Mouse (Mus musculus): ENCODE results near the gene Gm21969. TPM values are rescaled to one million over a fixed set of nuclear protein-coding genes. Genes with fewer than 3 reads are reported as not detected.

Gm21969 gene
- polyA plus RNA-seq, 1 experiment, result not detected

GRCm38 (mm10) chr4:139624706-139625105 lies 21.7 kb downstream of the Gm21969 start:
- no peaks in the 10 kb centered on the region; the same call in 1 of the 2 replicates for H3K4me1 ChIP-seq (ENCODE audit: control insufficient read depth, insufficient read depth, low read length)
- peak overlapping the region; percentile 15 for H3K4me3 ChIP-seq (replicated peaks; ENCODE audit: control insufficient read depth, low read depth, low read length)
- H3K27ac ChIP-seq (ENCODE audit: control insufficient read depth, insufficient read depth, low read depth, low read length, poor library complexity), result no peak overlapping the region
- TF ChIP-seq CTCF (IDR thresholded peaks at IDR 0.05; ENCODE audit: control insufficient read depth, insufficient read depth, low read length) (no peak), POLR2A (IDR thresholded peaks at IDR 0.05; ENCODE audit: borderline replicate concordance, control insufficient read depth, low read depth, low read length) (no peak)
- 29% methylated on average over 10 of the region's 10 CpGs for WGBS

GRCm38 (mm10) chr4:139627361-139627760 lies 24.4 kb downstream of the Gm21969 start:
- H3K4me3 ChIP-seq (replicated peaks; ENCODE audit: control insufficient read depth, low read depth, low read length), result no peak overlapping the region
- no peak overlapping the region for H3K27ac ChIP-seq (ENCODE audit: control insufficient read depth, insufficient read depth, low read depth, low read length, poor library complexity)
- H3K4me1 ChIP-seq (ENCODE audit: control insufficient read depth, insufficient read depth, low read length), result no peaks in the 10 kb centered on the region; the same call in 1 of the 2 replicates
- TF ChIP-seq CTCF (IDR thresholded peaks at IDR 0.05; ENCODE audit: control insufficient read depth, insufficient read depth, low read length), result no peak
- TF ChIP-seq POLR2A (IDR thresholded peaks at IDR 0.05; ENCODE audit: borderline replicate concordance, control insufficient read depth, low read depth, low read length), result no peak
- 85% methylated on average over 11 of the region's 11 CpGs for WGBS

GRCm38 (mm10) chr4:139630171-139630570 lies 27.2 kb downstream of the Gm21969 start:
- TF ChIP-seq CTCF (IDR thresholded peaks at IDR 0.05; ENCODE audit: control insufficient read depth, insufficient read depth, low read length) (no peak), POLR2A (IDR thresholded peaks at IDR 0.05; ENCODE audit: borderline replicate concordance, control insufficient read depth, low read depth, low read length) (no peak)
- Histone ChIP-seq H3K4me3 (replicated peaks; ENCODE audit: control insufficient read depth, low read depth, low read length) (no peak overlapping the region), H3K27ac (ENCODE audit: control insufficient read depth, insufficient read depth, low read depth, low read length, poor library complexity) (no peak overlapping the region), H3K4me1 (ENCODE audit: control insufficient read depth, insufficient read depth, low read length) (no peaks in the 10 kb centered on the region; the same call in 1 of the 2 replicates)
- 75% methylated on average over 10 of the region's 10 CpGs for WGBS

- no peaks in the 10 kb centered on the region; the same call in 1 of the 2 replicates for H3K4me1 ChIP-seq (ENCODE audit: control insufficient read depth, insufficient read depth, low read length)
Measured at GRCm38 (mm10) chr4:139631141-139631540, 28.2 kb downstream of the Gm21969 start.

GRCm38 (mm10) chr4:139631569-139632253 lies 28.7 kb downstream of the Gm21969 start:
- no peak overlapping the region for H3K27ac ChIP-seq (ENCODE audit: control insufficient read depth, insufficient read depth, low read depth, low read length, poor library complexity)
- TF ChIP-seq POLR2A (IDR thresholded peaks at IDR 0.05; ENCODE audit: borderline replicate concordance, control insufficient read depth, low read depth, low read length) (no peak), CTCF (IDR thresholded peaks at IDR 0.05; ENCODE audit: control insufficient read depth, insufficient read depth, low read length) (no peak)
- 88% methylated on average over 7 of the region's 7 CpGs for WGBS
- no peaks in the 10 kb centered on the region; the same call in 1 of the 2 replicates for H3K4me1 ChIP-seq (ENCODE audit: control insufficient read depth, insufficient read depth, low read length)
- no peak overlapping the region for H3K4me3 ChIP-seq (replicated peaks; ENCODE audit: control insufficient read depth, low read depth, low read length)

More at GRCm38 (mm10) chr4:139631141-139631540, 28.2 kb downstream of the Gm21969 start:
- H3K27ac ChIP-seq (ENCODE audit: control insufficient read depth, insufficient read depth, low read depth, low read length, poor library complexity), result no peak overlapping the region
- 65% methylated on average over 5 of the region's 5 CpGs for WGBS
- H3K4me3 ChIP-seq (replicated peaks; ENCODE audit: control insufficient read depth, low read depth, low read length), result no peak overlapping the region
- TF ChIP-seq CTCF (IDR thresholded peaks at IDR 0.05; ENCODE audit: control insufficient read depth, insufficient read depth, low read length), result no peak
- no peak for TF ChIP-seq POLR2A (IDR thresholded peaks at IDR 0.05; ENCODE audit: borderline replicate concordance, control insufficient read depth, low read depth, low read length)

GRCm38 (mm10) chr4:139632254-139632580 lies 29.2 kb downstream of the Gm21969 start:
- Histone ChIP-seq H3K4me1 (ENCODE audit: control insufficient read depth, insufficient read depth, low read length) (no peaks in the 10 kb centered on the region; the same call in 1 of the 2 replicates), H3K27ac (ENCODE audit: control insufficient read depth, insufficient read depth, low read depth, low read length, poor library complexity) (no peak overlapping the region), H3K4me3 (replicated peaks; ENCODE audit: control insufficient read depth, low read depth, low read length) (no peak overlapping the region)
- 75% methylated on average over 10 of the region's 10 CpGs for WGBS
- TF ChIP-seq POLR2A (IDR thresholded peaks at IDR 0.05; ENCODE audit: borderline replicate concordance, control insufficient read depth, low read depth, low read length) (no peak), CTCF (IDR thresholded peaks at IDR 0.05; ENCODE audit: control insufficient read depth, insufficient read depth, low read length) (no peak)

- TF ChIP-seq CTCF (IDR thresholded peaks at IDR 0.05; ENCODE audit: control insufficient read depth, insufficient read depth, low read length), result peak; percentile 99
- TF ChIP-seq POLR2A (IDR thresholded peaks at IDR 0.05; ENCODE audit: borderline replicate concordance, control insufficient read depth, low read depth, low read length), result no peak
- Histone ChIP-seq H3K27ac (ENCODE audit: control insufficient read depth, insufficient read depth, low read depth, low read length, poor library complexity) (no peak overlapping the region), H3K4me1 (ENCODE audit: control insufficient read depth, insufficient read depth, low read length) (peaks cover 1% of the 10 kb centered on the region), H3K4me3 (replicated peaks; ENCODE audit: control insufficient read depth, low read depth, low read length) (no peak overlapping the region)
- 37% methylated on average over 7 of the region's 7 CpGs for WGBS
Measured at GRCm38 (mm10) chr4:139636373-139636772, 33.4 kb downstream of the Gm21969 start.

GRCm38 (mm10) chr4:139637847-139638246 lies 34.9 kb downstream of the Gm21969 start:
- TF ChIP-seq POLR2A (IDR thresholded peaks at IDR 0.05; ENCODE audit: borderline replicate concordance, control insufficient read depth, low read depth, low read length) (no peak), CTCF (IDR thresholded peaks at IDR 0.05; ENCODE audit: control insufficient read depth, insufficient read depth, low read length) (no peak)
- WGBS, result 89% methylated on average over 9 of the region's 9 CpGs
- H3K4me3 ChIP-seq (replicated peaks; ENCODE audit: control insufficient read depth, low read depth, low read length), result no peak overlapping the region
- H3K27ac ChIP-seq (ENCODE audit: control insufficient read depth, insufficient read depth, low read depth, low read length, poor library complexity), result no peak overlapping the region
- peaks cover 1% of the 10 kb centered on the region for H3K4me1 ChIP-seq (ENCODE audit: control insufficient read depth, insufficient read depth, low read length)

All from bone marrow, adult 2 months (tissue).